9 mouse cellular contexts compared by ENCODE assay signal in genomic region chr9:114855327-114855726, GRCm38 (mm10). TPM values are rescaled to one million over a fixed set of nuclear protein-coding genes. Genes with fewer than 3 reads are reported as not detected.
DNase-seq lines count a peak whose midpoint lies in the region; ATAC-seq and TF ChIP-seq lines count a peak whose summit lies in the region.
"Had no signal": no experiment of that assay in that cellular context is flagged by ENCODE, and none has a peak within 500 bp of the region (broad histone marks: within the 10 kb centered on the region; RNA-seq: fewer than 3 reads in every experiment).

No protein-coding gene starts in this region.

- in situ Hi-C loops in Patski (cut with MboI; ENCODE audit: low pct_unique_long_range_greater_than_20kb), result no loop called here

- no peaks in the 10 kb centered on the region for H3K4me1 ChIP-seq in forebrain, postnatal 0 days (ENCODE audit: insufficient read depth)
- H3K4me1 ChIP-seq in forebrain, embryonic 15.5 days, result peaks cover 7% of the 10 kb centered on the region
- H3K4me1 ChIP-seq in thymus, adult 2 months (replicated peaks; ENCODE audit: control insufficient read depth, insufficient read depth, low read length), result no peaks in the 10 kb centered on the region

- H3K27me3 ChIP-seq in forebrain, postnatal 0 days (ENCODE audit: insufficient read depth, low read length), result no peaks in the 10 kb centered on the region
- H3K27me3 ChIP-seq in forebrain, embryonic 15.5 days, result no peaks in the 10 kb centered on the region
- H3K27me3 ChIP-seq in Patski, result no peaks in the 10 kb centered on the region
- no peaks in the 10 kb centered on the region for H3K27me3 ChIP-seq in thymus, adult 2 months (ENCODE audit: control insufficient read depth, insufficient read depth, low read length)

- peak; percentile 16; the same call in 1 of the 2 replicates for ATAC-seq in forebrain, postnatal 0 days
- ATAC-seq in forebrain, embryonic 15.5 days (replicated peaks), result no peak
- ATAC-seq in Patski, result peak; percentile 97

- CTCF ChIA-PET in Patski (lab: Charles Lee), result interaction anchor here (1.0 to 4.9 kb wide), 6 partner anchors 11 to 50 kb away, joined by 3 to 18 read pairs (median 3); partner anchors contain the start of gene Cmtm8

- TF ChIP-seq POLR2A in thymus, adult 2 months (IDR thresholded peaks at IDR 0.05; ENCODE audit: control insufficient read depth, extremely low read depth, insufficient read depth, low read length, poor library complexity), result no peak

- POLR2A ChIA-PET in Patski (lab: Charles Lee), result interaction anchor here (1.0 kb wide), 1 partner anchor 13 kb away, joined by 3 read pairs; no protein-coding TSS in a partner anchor

- H3K9me3 ChIP-seq in forebrain, postnatal 0 days (ENCODE audit: low read length), result no peaks in the 10 kb centered on the region
- no peaks in the 10 kb centered on the region for H3K9me3 ChIP-seq in forebrain, embryonic 15.5 days

- TF ChIP-seq CTCF in forebrain, postnatal 0 days (IDR thresholded peaks at IDR 0.05; ENCODE audit: low read depth), result no peak
- peak; percentile 65 for TF ChIP-seq CTCF in Patski (IDR thresholded peaks at IDR 0.05)
- no peak for TF ChIP-seq CTCF in thymus, adult 2 months (IDR thresholded peaks at IDR 0.05; ENCODE audit: borderline replicate concordance, control insufficient read depth, extremely low read depth, insufficient read depth, low read length, poor library complexity)

- no peak overlapping the region for H3K4me2 ChIP-seq in forebrain, postnatal 0 days (ENCODE audit: low read depth)
- H3K4me2 ChIP-seq in forebrain, embryonic 15.5 days (replicated peaks), result no peak overlapping the region

- no peak overlapping the region for H3K9ac ChIP-seq in forebrain, postnatal 0 days
- H3K9ac ChIP-seq in forebrain, embryonic 15.5 days (replicated peaks), result no peak overlapping the region

- no peak for DNase-seq in forebrain, postnatal 0 days
- DNase-seq in Patski (ENCODE audit: low read depth, low spot score), result peak; percentile 76
- DNase-seq in kidney, postnatal 10 days, result peak; percentile 46
- peak; percentile 14 for DNase-seq in mesoderm, embryonic 11.5 days (ENCODE audit: low read depth, low spot score)
- DNase-seq in retina, embryonic 14.5 days (ENCODE audit: low spot score), result no peak
- DNase-seq in cerebellum, adult 11-12 months, result no peak
- no peak for DNase-seq in thymus, adult 2 months
- DNase-seq: gastrocnemius, postnatal 36 days had no signal

- WGBS in forebrain, postnatal 0 days, result 65% methylated on average over 11 of the region's 11 CpGs
- WGBS in forebrain, embryonic 15.5 days, result 66% methylated on average over 11 of the region's 11 CpGs
- 76% methylated on average over 11 of the region's 11 CpGs for WGBS in thymus, adult 2 months

- H3K36me3 ChIP-seq in forebrain, postnatal 0 days (ENCODE audit: insufficient read depth), result no peaks in the 10 kb centered on the region
- H3K36me3 ChIP-seq in forebrain, embryonic 15.5 days, result no peaks in the 10 kb centered on the region
- no peaks in the 10 kb centered on the region for H3K36me3 ChIP-seq in thymus, adult 2 months (ENCODE audit: control insufficient read depth, insufficient read depth, low read length)

- no peak overlapping the region for H3K4me3 ChIP-seq in forebrain, postnatal 0 days (ENCODE audit: low read depth, low read length)
- H3K4me3 ChIP-seq in forebrain, embryonic 15.5 days, result no peak overlapping the region
- no peak overlapping the region for H3K4me3 ChIP-seq in thymus, adult 2 months (ENCODE audit: control insufficient read depth, insufficient read depth, low read length)

- no peak overlapping the region for H3K27ac ChIP-seq in forebrain, postnatal 0 days (ENCODE audit: low read depth, low read length)
- no peak overlapping the region for H3K27ac ChIP-seq in forebrain, embryonic 15.5 days (replicated peaks)
- H3K27ac ChIP-seq in thymus, adult 2 months (ENCODE audit: control insufficient read depth, insufficient read depth, low read length), result no peak overlapping the region

RNA-seq across cellular contexts. Expression of gene Cmtm8, which starts 11.4 kb away (rescaled TPM):
- total RNA-seq in forebrain, postnatal 0 days (2014; rRNA removed), result 1.2 and 2.1 TPM in 2 replicates
- polyA plus RNA-seq in forebrain, postnatal 0 days (2015; fragmentation: Nextera tagmentation; extraction: Ambion mirVana), result 6.0 and 6.2 TPM in 2 replicates
- 7.9 and 8.4 TPM in 2 replicates for polyA plus RNA-seq in forebrain, embryonic 15.5 days (2015; fragmentation: Nextera tagmentation; extraction: Ambion mirVana)
- 56.0 TPM for polyA plus RNA-seq in Patski (2021)
- polyA plus RNA-seq in thymus, adult 2 months (2012; rRNA removed), result 11.9 and 15.4 TPM in 2 replicates

Comparison
In these comparisons a context has a peak if more than half of its experiments do, and no peak if none do; other contexts are left out.
1. DNase-seq: peak in Patski (single experiment), kidney, postnatal 10 days (single experiment) and mesoderm, embryonic 11.5 days (single experiment); none in forebrain, postnatal 0 days (single experiment), retina, embryonic 14.5 days (single experiment), cerebellum, adult 11-12 months (single experiment) and thymus, adult 2 months (single experiment).